Mouse (Mus musculus) liver, embryonic 11.5 days (tissue): ENCODE results near the gene Gm9945. TPM values are rescaled to one million over a fixed set of nuclear protein-coding genes. Genes with fewer than 3 reads are reported as not detected.

Experiments
- ATAC-seq: fragments of 200-750 bp; cut with Nextera tagmentation; replicated peaks from 2 replicates; pipeline ENCODE4 v1.8.0; 2017; ENCODE audit warnings: moderate number of reproducible peaks, mild to moderate bottlenecking, moderate TSS enrichment, moderate library complexity; ENCODE audit not compliant: low FRiP score
- DNase-seq: peaks from one replicate; pipeline ENCODE4 v3.0.0-alpha.2; 2017; ENCODE audit warnings: low spot score
- H3K27ac ChIP-seq: fragments of 300-500 bp; sonication (generic); 2 replicates; pipeline ENCODE4 v1.5.1; 2014; ENCODE audit warnings: mild to moderate bottlenecking, low read depth, low read length, control low read depth
- H3K27me3 ChIP-seq: fragments of 300-500 bp; sonication (generic); replicated peaks from 2 replicates; pipeline ENCODE4 v1.6.1; 2014; ENCODE audit warnings: low read length, mixed read lengths; ENCODE audit not compliant: control insufficient read depth, insufficient read depth
- H3K36me3 ChIP-seq: fragments of 300-500 bp; sonication (generic); 2 replicates; pipeline ENCODE4 v1.6.1; 2014; ENCODE audit warnings: mild to moderate bottlenecking, low read length, moderate library complexity, mixed read lengths; ENCODE audit not compliant: control insufficient read depth, insufficient read depth
- H3K4me1 ChIP-seq: fragments of 300-500 bp; sonication (generic); replicated peaks from 2 replicates; pipeline ENCODE4 v1.6.1; 2014; ENCODE audit warnings: low read length, mixed read lengths; ENCODE audit not compliant: control insufficient read depth, insufficient read depth
- H3K4me2 ChIP-seq: fragments of 300-500 bp; sonication (generic); 2 replicates; pipeline ENCODE4 v1.6.1; 2014; ENCODE audit warnings: mild to moderate bottlenecking, control low read depth, moderate library complexity
- H3K4me3 ChIP-seq: fragments of 300-500 bp; sonication (generic); 2 replicates; pipeline ENCODE4 v1.5.1; 2014; ENCODE audit warnings: low read depth, low read length, control low read depth
- H3K9ac ChIP-seq: fragments of 300-500 bp; sonication (generic); 2 replicates; pipeline ENCODE4 v1.6.1; 2014; ENCODE audit warnings: low read depth, low read length, control low read depth
- H3K9me3 ChIP-seq: fragments of 300-500 bp; sonication (generic); 2 replicates; pipeline ENCODE4 v1.6.1; 2016; ENCODE audit warnings: low read length, inconsistent platforms, mixed read lengths; ENCODE audit not compliant: control insufficient read depth
- WGBS: fragments of 180-500 bp; shearing (Covaris S2); extraction: QIAGEN DNeasy Blood & Tissue Kit; methylation state at CpG from one replicate; pipeline ENCODE4 v1.1.7; 2014; 5-methylcytosine and 5-hydroxymethylcytosine counted together
- polyA plus RNA-seq: library from polyadenylated mRNA; unstranded; fragments of >200 nt; fragmentation: Nextera tagmentation; extraction: Ambion mirVana; gene quantifications from 2 replicates; pipeline ENCODE4 v1.2.1, GENCODE M21; 2014

The Gm9945 gene
- polyA plus RNA-seq, 1 experiment from 2014 or later: not detected

GRCm38 (mm10) chr11:53529253-53529557 is 49.2 kb downstream of the Gm9945 start:
- Histone ChIP-seq H3K27me3 (no peaks in the 10 kb centered on the region), H3K4me1 (peaks cover 31% of the 10 kb centered on the region), H3K27ac (no peak overlapping the region), H3K9me3 (no peaks in the 10 kb centered on the region), H3K4me2 (no peak overlapping the region), H3K36me3 (peaks cover 4% of the 10 kb centered on the region), H3K9ac (no peak overlapping the region), H3K4me3 (no peak overlapping the region)
- WGBS: 62% methylated on average over 6 of the region's 6 CpGs
- DNase-seq (no peak), ATAC-seq (no peak)

- WGBS: 84% methylated on average over 9 of the region's 9 CpGs
- H3K4me1 ChIP-seq: peaks cover 31% of the 10 kb centered on the region
- ATAC-seq (no peak), DNase-seq (no peak)
- H3K36me3 ChIP-seq: peaks cover 10% of the 10 kb centered on the region
- no peak overlapping the region for H3K4me2 ChIP-seq
- no peaks in the 10 kb centered on the region for H3K27me3 ChIP-seq
- no peak overlapping the region for H3K27ac ChIP-seq
- H3K9ac ChIP-seq: no peak overlapping the region
- no peaks in the 10 kb centered on the region for H3K9me3 ChIP-seq
- no peak overlapping the region for H3K4me3 ChIP-seq
These were observed 50.0 kb downstream of the Gm9945 start for GRCm38 (mm10) chr11:53530001-53530400.

Other genes starting within 250 kb of the Gm9945 start
- gene Hspa4, start 179.7 kb upstream of the Gm9945 start, polyA plus RNA-seq: 154 and 166 TPM in 2 replicates
- gene Zcchc10, start 155.5 kb upstream of the Gm9945 start, polyA plus RNA-seq: 36.7 and 37.9 TPM in 2 replicates
- 16.5 and 17.3 TPM in 2 replicates for gene Aff4, start 129.3 kb upstream of the Gm9945 start, polyA plus RNA-seq
- 5.1 and 6.5 TPM in 2 replicates for gene Leap2, start 57.0 kb upstream of the Gm9945 start, polyA plus RNA-seq
- gene Uqcrq, start 49.3 kb upstream of the Gm9945 start, polyA plus RNA-seq: 746 and 848 TPM in 2 replicates
- gene Gdf9, start 49.1 kb upstream of the Gm9945 start, polyA plus RNA-seq: 0.30 and 0.89 TPM in 2 replicates
- gene Gm10447, start 23.1 kb upstream of the Gm9945 start, polyA plus RNA-seq: 0.10 TPM in 1 of 2 replicates, not detected in the other
- gene Shroom1, start 23.0 kb upstream of the Gm9945 start, polyA plus RNA-seq: 2.6 and 2.7 TPM in 2 replicates
- not detected in 2 replicates for gene Gm9837, start 9.7 kb upstream of the Gm9945 start, polyA plus RNA-seq
- gene Sowaha, start 108 bp downstream of the Gm9945 start, polyA plus RNA-seq: 1.1 and 1.5 TPM in 2 replicates
- 43.4 and 47.4 TPM in 2 replicates for gene Sept8, start 39.1 kb downstream of the Gm9945 start, polyA plus RNA-seq
- 22.3 and 27.4 TPM in 2 replicates for gene Kif3a, start 87.2 kb downstream of the Gm9945 start, polyA plus RNA-seq
- gene Il4, start 138.5 kb downstream of the Gm9945 start, polyA plus RNA-seq: 1.9 and 3.2 TPM in 2 replicates
- not detected in 2 replicates for gene Il13, start 154.5 kb downstream of the Gm9945 start, polyA plus RNA-seq
- gene Rad50, start 227.2 kb downstream of the Gm9945 start, polyA plus RNA-seq: 36.4 and 37.5 TPM in 2 replicates
- gene Il5, start 240.6 kb downstream of the Gm9945 start, polyA plus RNA-seq: not detected in 2 replicates